Mouse (Mus musculus): ENCODE results near the gene Wdr6. TPM values are rescaled to one million over a fixed set of nuclear protein-coding genes. Genes with fewer than 3 reads are reported as not detected.
"Not testable (repeated sequence)": the region's sequence is repeated elsewhere in the genome, so short reads cannot be mapped to it uniquely, and the experiment has no call there.

The Wdr6 gene
- 100 to 1,000 TPM; 239 to 247 TPM for total RNA-seq (2021)
- long read RNA-seq, full-length matches to known transcripts = 109 of 173 reads
- long read RNA-seq, partial matches to known transcripts = 60 of 173 reads
- long read RNA-seq, other reads (novel, unspliced or antisense) = 4 of 173 reads

DNA sequence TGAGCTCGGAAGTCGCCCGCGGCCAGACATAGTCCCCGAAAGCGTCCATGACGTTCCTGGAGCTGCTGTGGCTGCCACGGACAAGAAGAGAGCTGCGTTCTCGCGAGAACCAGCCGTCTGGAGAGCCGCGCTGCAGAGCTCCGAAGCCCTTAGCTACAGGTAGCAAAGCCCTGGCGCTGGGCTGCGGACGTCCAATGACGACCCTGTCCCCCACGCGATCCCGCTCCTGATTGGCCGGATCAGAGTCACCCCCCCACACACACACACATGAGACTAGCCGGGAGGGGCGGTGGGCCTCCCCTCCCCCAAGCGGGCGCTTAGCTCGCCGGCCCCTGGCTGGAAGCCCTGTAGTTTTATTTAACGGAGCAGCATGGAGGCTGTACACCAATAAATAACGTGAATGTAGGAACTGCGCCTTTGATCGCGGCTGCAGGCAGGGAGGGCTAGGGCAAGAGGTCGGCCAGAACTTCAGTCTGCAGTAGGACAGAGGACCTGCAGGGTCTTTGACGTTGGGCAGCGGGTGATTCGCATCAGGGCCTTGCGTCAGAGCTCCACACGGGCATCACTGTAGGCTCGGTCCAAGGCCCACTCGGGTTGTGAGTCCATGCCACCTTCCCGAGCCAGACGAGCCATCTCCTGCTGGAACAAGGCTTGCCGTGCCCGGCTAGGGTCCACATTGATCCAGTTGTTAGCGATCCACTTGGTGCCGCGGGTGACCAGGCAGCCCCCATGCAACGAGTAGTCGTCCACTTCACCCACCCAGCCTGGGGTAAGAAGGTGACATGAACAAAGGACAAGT lies at the start of gene Wdr6:
Wdr6 (minus strand) TSS at position 195 of the 799 bp plus-strand sequence.
- peak; percentile 92 to 93 for DNase-seq (ENCODE audit: low spot score in 2 of 2)

- no peak for DNase-seq (ENCODE audit: low spot score in 2 of 2)
These were observed 49.6 kb upstream of the Wdr6 start for GRCm38 (mm10) chr9:108628141-108628540.

DNA sequence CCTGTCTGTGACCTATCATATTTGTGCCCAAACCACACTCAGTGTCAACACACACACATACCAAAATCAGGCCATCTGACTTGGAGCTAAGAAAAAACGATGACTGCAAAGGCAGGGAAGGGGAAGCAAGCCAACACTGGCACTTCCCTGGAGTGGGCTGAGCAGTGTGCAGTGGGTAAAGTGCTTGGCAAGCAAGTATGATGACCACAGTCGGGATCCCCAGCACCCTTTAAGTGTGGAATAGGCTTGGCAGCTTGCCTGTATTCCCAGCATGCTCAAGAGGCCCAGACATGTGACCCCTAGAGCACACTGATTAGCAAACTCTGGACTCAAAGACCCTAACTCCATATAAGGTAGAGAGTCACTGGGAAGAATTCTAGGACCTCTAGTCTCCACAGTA lies 48.0 kb upstream of the Wdr6 start:
- DNase-seq (ENCODE audit: low spot score in 2 of 2) = no peak

DNA sequence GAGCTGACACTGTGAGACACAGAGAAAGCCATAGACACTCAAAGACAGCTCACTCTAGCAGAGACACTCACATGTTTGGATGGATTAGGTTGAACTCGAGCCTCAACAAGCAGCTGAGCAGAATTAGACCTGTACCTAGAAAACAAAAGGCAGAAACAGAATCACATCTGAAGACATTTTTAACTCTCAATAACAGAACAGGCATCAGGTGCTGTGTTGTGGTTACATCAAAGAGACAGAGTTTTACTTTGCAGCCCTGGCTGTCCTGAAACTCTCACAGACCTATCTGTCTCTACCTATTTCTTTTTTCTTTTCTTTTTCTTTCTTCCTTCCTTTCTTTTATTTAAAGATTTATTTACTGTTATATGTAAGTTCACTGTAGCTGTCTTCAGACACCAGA lies 38.8 kb upstream of the Wdr6 start:
- no peak for DNase-seq (ENCODE audit: low spot score in 2 of 2)

DNA sequence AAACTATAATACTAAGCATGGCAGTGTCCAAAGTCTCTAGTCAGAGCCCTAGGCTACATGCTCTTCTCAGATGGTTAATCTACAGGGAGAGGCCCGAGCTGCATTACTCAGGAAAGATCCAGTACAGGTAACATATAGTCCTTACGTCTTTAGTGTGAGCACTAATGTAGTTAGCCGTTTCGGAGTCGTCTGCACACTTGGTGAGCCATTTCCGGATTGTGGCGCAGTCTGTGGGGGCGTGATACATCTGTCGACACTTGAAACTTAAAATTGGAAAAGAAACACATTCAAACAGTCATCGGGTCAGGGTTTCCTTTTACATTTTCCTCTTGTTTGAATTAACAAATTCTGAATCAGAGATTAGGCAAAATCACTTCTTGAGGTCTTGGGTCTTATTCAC lies 32.9 kb upstream of the Wdr6 start:
- no peak for DNase-seq (ENCODE audit: low spot score in 2 of 2)

GRCm38 (mm10) chr9:108608889-108609288 lies 30.4 kb upstream of the Wdr6 start:
- no peak for DNase-seq (ENCODE audit: low spot score in 2 of 2)

DNA sequence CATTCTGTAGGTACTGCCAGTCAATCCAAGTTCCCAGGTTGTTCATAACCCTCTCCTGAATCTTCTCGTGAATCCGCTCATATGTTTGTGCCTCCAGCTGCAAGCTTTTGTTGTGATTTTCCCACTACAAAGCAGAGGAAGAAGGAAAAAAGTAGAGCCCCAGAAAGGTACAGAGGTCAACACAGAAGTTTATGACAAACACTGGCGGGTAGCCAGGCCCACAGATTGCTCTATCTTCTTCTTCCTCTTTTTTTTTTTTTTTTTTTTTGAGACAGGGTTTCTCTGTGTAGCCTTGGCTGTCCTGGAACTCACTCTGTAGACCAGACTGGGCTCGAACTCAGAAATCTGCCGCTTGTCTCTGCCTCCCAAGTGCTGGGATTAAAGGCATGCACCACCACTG lies 29.4 kb upstream of the Wdr6 start:
- not testable (repeated sequence) for DNase-seq (ENCODE audit: low spot score in 2 of 2)

GRCm38 (mm10) chr9:108601986-108602385 lies 23.4 kb upstream of the Wdr6 start:
- no peak for DNase-seq (ENCODE audit: low spot score in 2 of 2)

DNA sequence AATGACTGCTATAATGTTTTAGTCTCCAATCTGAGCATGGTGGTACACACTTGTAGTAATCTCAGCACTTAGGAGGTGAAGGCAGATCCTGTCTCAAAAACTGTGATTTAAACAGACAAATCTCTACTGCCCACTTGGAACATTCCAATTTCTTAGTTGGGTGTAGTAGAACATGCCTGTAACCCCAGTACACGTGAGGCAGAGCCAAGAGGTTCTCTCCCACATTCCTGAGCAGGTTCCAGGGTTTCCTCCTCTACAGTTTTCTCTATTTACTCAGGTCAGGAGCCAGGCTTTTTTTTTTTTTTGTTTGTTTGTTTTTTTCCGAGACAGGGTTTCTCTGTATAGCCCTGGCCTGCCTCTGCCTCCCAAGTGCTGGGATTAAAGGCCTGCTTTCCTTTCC lies 21.5 kb upstream of the Wdr6 start:
- no peak for DNase-seq (ENCODE audit: low spot score in 2 of 2)

GRCm38 (mm10) chr9:108599021-108599566 lies 20.6 kb upstream of the Wdr6 start:
- no peak for DNase-seq (ENCODE audit: low spot score in 2 of 2)

DNA sequence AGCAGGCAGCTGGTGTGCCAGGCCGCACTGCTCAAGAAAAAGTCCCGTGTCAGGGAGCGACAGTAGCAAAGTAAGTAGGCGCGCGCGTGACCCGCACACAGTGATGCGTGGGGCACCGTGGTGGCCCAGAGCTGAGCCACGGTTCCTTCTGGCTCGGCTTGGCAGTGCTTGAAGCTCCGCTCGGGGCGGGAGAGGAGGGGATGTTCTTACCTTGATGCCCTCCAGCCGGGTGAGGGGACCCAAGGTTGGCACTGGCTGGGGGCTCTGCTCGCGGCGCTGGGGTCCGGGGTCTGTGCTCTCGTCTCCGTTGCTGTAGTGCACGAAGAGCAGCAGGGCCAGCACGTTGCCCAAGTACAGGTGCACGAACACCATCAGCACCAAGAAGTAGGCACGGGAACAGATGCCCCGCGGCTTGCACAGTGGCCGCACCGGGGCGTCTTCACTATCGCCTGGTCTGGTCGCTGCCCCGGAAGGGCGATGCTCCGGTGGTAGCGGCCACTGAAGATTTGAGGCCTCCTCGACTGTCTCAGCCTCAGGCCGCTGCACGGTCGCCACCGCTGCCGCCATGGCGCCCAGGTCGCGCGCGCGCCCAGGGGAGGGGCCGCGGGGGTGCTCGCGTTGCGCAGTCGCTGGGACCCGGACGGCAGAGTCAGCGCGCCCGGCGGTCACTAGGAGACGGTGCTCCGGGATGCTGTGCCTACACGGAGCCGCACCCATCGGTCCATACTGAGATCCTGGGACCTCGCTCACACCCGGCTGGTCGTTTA lies 18.6 kb upstream of the Wdr6 start, which contains the start of gene P4htm:
P4htm (minus strand) TSS at position 670 of the 767 bp plus-strand sequence.
- DNase-seq (ENCODE audit: low spot score in 2 of 2) = peak; percentile 75 to 79

DNA sequence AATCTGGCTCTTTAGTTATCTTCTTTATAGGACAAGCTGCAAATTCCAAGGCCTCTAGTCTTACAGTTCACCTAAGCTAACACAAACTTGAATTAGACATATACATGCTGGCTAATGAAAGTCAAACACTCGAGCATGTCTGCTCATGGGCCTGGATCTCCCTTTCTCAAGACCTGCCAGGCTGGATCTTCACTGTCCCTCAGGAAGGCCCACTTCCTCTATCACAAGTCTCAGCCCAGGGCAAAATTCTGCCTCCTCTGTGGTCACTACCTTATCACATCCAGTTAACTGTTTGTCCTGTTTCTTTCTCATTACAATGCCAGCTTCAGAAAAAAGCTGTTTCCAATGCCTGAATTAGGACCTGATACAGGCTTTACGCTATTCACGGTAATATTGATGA lies 15.8 kb upstream of the Wdr6 start:
- DNase-seq (ENCODE audit: low spot score in 2 of 2) = no peak

GRCm38 (mm10) chr9:108591462-108591861 lies 12.9 kb upstream of the Wdr6 start:
- no peak for DNase-seq (ENCODE audit: low spot score in 2 of 2)

GRCm38 (mm10) chr9:108589229-108589628 lies 10.7 kb upstream of the Wdr6 start:
- no peak for DNase-seq (ENCODE audit: low spot score in 2 of 2)

GRCm38 (mm10) chr9:108587571-108588180 lies 9.1 kb upstream of the Wdr6 start:
- DNase-seq (ENCODE audit: low spot score in 2 of 2) = peak; percentile 73 to 74

DNA sequence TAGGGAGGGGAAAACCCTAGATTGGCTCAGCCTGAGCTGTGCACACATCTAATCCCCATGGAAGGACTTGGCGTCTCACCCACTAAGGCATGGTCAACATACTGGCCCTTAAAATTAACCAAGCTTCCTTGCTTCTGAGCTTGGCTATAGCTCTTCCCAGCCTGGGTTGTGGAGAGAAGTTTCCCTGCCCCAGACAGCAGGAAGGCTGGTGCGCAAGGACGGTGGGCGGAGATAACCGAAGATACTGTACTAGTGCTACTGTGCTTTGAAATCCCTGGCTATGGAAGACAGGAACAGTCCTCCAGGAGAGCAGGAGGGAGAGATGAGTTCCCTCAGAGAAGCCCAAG lies 778 bp upstream of the Wdr6 start:
- DNase-seq (ENCODE audit: low spot score in 2 of 2) = peak in 1 of 2 experiments; percentile 39

DNA sequence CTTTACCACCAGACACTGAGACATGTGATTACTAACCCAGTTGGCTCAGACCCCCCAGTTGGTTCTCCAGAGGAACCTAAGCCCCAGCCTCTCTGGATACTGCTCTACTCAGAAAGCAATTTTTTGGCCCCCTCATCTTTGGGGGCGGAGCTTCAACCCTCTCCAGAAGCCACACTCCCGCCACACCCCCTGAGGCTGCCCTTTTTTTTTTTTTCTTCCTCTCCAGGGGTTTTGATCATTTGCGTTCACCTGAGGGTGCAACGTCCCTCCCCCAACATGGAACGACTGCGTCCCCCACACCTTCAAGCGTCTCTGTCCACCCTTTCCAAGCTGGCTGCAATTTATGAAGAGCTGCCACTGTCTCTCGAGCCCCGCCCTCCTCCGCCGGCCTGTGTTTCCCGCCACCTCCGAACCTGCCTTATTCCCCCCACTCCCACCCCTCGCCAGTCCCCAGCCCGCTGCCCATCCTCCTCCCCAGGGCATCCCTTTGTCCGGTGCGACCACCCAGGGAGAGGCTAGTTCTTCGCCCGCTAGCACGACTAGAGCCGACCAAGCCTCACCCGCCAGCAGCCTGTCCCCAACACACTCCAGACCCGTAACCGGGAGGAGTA lies 500 bp downstream of the Wdr6 start:
- peak; percentile 56 to 71 for DNase-seq (ENCODE audit: low spot score in 2 of 2)

DNA sequence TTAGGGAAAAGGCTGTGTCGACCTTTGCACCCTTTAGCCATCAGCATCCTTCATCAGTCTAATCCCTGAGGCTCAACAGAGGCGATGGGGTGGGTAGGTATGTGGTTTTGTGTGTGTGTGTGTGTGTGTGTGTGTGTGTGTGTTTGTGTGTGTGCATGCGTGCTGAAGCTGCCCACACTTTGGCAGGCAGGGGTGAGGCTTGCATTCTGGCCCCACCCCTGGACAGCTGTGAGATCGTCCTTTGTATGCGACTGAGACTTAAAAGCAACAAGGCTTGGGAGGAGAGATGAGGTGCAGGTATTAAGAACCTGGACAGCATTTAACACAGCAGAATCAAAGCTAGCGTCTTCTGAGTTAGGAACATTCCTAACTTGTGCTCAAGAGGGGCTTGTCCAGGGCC lies 1.5 kb downstream of the Wdr6 start:
- peak in 1 of 2 experiments; percentile 17 for DNase-seq (ENCODE audit: low spot score in 2 of 2)

DNA sequence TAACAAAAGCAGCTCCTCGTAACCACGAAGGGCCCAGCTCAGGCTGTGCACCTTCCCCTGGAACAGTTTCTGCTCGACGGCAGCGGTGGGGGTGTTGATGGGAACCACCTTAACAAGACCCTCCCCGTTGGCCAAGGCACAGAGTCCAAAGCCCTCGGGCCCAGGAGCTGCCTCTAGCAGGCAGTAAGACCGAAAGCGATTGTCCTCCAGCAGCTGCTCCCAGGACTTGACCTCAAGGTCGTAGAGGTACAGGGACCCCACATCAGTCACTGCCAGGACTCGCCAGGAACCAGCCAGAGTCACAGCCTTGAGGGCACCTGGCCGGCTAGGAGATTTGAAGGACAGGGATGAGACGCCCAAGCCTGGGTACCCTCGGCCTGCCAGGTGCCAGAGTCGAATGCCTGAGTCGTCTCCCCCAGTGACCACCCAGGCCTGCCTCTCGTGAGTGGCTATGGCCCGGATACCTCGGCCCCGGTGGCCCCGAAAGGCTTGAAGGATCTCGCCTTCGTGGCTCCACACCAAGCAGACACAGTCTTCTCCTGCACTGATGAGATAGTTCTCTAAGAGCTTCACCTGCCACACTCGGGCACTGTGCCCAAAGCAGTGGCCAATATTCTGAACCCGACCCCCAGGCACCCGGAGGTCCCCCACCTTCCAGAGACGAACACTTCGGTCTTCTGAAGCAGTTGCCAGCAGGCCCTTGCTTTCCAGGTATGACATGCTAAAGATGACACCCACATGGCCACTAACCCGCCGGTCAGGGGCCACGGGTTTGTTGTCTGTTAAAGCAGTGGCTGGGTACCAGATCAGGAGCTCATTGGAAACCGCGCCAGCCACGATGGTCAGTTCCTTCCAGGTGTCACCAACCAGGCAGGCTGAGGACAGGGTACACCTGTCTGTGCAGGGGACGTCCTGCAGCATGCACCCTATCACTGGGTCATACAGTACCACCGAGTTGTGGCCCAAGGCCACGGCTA lies 2.9 kb downstream of the Wdr6 start:
- DNase-seq (ENCODE audit: low spot score in 2 of 2) = peak; percentile 20 to 21

DNA sequence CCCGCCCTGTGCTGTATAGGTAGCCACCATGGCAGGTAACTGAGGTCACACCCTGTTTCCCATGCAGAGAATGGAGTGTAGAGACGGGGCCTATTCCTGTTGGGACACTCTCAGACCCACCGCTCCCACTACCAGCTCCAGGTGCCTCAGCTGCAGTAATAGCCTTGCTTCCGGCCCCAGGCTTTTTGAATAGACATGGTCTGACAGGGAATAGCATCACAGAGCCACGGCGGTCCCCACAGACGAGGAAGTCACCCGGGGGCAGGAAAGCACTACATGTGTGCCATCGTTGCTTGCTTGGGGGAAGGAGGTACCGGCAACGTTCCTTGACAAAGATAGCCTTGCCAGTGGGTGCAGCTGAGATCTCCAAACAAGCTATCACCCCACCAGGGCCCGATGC lies 3.6 kb downstream of the Wdr6 start:
- peak; percentile 11 to 18 for DNase-seq (ENCODE audit: low spot score in 2 of 2)

Measured in layer of hippocampus, postnatal 10 days (tissue).